Mouse (Mus musculus) kidney, postnatal 14 days (tissue): Measurements from ENCODE around the gene Vmn1r195.
A peak's percentile ranks its signal among the peaks of the same experiment; 100 is the strongest.
"Not testable (repeated sequence)": the region's sequence is repeated elsewhere in the genome, so short reads cannot be mapped to it uniquely, and the experiment has no call there.

Experiments
- DNase-seq: peaks from one replicate; pipeline ENCODE4 v3.0.0; 2022; ENCODE audit warnings: mixed read lengths

Gene Vmn1r195

DNA sequence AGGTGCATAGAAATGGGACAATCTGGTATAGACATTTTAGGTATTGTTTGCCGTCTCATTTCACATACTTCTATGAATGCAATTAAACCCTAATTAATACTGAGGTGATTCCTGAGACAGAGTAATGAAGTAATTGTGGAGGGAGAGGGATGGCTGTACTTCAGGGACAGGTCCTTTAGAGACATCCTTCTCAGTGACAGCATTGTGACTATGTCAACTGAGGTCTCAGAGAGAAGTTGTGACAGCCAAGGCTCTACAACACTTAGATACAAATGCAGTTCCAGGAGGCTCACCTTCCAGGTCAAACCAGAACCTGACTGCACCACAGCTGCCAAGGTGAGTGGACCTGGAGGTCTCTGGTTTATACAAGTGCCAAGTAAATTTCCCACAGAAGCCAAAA is at the start of gene Vmn1r195:
TSS of gene Vmn1r195 (plus strand) at position 301 of the 400 bp plus-strand sequence.
- DNase-seq, result not testable (repeated sequence)

DNA sequence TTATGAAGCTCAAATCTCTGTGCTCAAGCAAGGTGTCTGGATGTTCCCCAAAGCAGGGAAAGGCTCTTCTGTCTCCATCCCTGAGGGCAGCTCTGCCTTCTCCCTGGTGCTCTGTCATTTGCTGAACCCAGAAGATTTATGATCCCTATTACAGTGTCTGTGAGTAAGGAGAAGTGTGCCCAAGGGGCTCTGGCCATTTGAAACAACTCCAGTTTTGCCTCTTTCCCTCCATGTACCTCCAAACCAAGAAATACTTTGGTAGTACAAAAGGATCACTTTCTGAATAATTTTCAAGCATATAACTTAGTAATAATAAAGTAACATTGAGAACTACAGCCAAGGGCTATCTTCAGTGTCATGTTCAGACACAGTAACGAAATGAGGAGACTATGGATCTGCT is 47.3 kb upstream of the Vmn1r195 start, which contains the start of gene Vmn1r193:
TSS of gene Vmn1r193 (minus strand) at position 101 of the 400 bp plus-strand sequence.
- not testable (repeated sequence) for DNase-seq

DNA sequence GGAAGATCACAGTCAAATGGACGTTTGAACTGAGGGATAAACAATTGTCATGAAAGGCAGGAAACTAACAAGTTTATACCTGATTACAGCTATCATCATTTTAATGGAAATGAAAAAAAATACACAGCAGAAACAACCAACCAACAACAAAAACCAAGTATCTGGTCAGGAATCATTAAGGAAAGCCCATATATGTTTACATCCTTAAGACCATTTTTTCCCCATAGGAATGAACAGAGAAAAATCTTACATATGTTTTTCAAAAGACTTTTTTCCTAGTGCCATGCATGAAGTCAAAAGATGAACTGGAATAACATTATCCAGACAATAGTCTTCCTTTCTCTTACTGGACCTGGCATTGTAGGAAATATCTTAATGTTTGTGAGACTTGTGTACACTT is 26.4 kb upstream of the Vmn1r195 start, which contains the start of gene Vmn1r194:
TSS of gene Vmn1r194 (plus strand) at position 301 of the 400 bp plus-strand sequence.
- no peak for DNase-seq

DNA sequence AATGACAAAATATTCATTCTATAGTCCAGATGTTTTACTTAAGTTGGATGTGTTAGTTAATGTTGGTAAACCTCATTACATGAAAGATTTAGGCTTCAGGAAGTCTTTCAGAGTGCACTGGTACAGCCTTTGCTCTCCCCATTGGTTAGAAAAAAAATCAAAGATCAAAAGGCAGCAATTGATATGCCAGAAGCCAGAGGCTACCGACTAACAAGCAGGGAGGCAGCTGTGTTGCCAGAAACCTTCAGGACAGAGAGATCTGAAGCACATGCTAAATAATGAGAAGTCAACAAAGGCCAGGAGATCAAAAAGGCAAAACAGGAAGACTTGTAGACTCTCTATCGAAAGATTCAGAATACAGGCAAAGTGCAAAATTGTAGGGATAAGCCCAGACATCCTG is 1.4 kb downstream of the Vmn1r195 start:
- DNase-seq, result no peak

DNA sequence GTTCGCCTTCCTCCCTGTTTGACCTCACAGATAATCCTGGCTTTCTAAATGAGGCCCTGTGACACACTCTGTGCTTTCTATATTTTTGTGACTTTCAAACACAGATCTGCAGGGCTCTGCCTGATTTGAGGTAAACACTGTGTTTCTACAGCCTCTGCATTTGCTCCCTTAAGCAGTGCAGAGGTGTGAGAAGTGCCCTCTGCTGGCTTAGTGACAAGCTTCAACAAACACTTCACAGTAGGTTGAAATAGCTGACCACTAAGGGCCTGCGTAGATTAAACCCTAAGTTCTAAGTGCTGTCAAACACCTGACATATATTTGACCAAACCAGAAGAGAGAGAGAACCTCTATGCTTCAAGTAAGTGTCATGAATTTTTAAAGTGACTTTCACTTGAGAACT is 14.3 kb downstream of the Vmn1r195 start:
- DNase-seq, result no peak

DNA sequence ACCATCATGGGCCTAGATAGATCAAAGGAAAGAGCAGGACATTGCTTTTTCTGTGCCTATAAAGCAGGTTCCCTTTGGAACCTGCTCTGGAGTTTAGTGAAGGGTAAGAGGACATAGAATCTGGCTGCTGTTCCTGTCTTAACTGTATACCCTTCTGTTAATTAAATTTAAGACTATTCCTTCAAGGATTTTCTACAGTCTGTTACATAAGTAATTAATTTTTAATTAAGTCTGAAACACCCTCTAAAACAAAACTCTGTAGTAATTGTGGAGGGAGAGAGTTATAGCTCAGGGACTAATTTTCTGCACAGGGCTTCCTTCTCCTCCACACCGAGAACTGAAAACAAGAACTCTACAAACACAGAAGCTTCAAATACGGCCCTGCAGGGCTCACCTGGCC is 19.3 kb downstream of the Vmn1r195 start, which contains the start of gene Vmn1r196:
TSS of gene Vmn1r196 (plus strand) at position 301 of the 400 bp plus-strand sequence.
- DNase-seq, result no peak

DNA sequence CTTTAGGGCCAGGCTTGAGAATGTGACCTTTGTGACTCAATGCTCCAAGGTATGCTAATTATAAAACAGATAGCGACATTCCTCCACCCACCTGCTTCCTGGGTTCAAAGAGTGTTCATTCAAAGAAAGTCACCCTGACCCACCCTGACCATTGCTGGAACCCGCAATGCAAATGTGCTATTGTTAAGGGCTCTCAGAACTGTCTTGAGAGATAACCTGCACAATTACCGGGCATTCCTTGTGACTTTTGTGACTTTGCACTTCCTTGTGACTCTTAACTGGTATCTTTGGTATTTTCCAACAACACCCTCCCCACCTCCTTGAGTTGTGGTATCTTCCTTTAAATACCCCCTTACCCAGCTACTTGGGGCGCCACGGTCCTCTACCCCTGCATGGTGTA is 37.8 kb downstream of the Vmn1r195 start:
- not testable (repeated sequence) for DNase-seq

DNA sequence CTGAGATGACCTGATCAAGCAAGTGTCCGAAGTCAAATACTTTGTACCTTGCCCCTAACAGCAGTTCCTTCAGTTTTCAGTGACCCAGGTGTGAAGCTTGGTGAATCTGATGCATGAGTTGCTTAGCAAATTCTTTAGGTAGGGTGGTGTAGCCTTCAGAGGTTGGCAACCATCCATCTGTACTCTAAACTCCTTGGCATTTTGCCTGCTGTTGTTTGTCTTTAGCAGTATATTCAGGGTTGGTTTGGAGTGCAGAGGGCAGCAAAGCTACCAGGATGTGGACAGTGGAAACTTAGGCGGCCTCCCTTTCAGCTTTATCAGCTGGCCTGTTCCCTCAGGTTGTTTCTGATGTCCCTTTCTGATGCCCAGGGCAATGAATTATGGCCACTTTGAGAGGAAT is 45.0 kb downstream of the Vmn1r195 start:
- peak; percentile 76 for DNase-seq

DNA sequence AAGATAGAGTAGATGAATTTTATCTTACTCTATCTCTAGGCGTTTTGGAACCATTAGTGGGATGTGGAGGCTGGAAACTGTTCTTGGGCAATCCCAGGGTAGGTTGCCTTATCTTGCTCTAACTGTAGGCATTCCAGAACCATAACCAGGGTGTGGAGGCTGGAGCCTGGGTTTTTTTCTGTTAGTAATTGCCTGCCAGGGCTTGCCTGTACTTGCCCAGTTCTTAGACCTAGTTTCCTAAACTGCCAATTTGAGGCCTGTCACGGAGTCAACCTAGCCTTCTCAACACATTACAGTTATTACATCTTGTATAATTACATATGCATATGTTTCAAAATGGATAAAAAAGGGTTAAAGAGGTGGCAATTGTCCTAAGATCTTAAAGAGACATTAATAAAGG is 47.0 kb downstream of the Vmn1r195 start:
- DNase-seq, result no peak

DNA sequence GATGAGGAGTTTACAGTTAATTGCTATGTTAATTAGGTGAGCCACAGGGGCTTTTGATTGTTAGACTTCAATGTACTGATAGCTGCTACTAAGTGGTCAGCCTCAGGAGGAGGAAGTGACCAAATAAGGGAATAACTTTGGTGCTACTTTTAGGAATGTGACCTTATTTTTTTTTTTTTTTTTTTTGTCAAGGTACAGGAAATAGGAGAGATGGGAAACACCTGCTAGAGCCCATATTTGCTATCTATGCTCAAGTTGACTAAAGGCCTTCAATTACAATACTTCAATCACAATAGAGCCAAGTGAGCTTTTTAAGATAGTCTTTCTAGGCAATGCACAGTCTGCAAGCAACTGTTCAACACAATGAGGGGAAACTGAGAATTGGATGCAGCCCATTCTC is 49.8 kb downstream of the Vmn1r195 start:
- no peak for DNase-seq

DNA sequence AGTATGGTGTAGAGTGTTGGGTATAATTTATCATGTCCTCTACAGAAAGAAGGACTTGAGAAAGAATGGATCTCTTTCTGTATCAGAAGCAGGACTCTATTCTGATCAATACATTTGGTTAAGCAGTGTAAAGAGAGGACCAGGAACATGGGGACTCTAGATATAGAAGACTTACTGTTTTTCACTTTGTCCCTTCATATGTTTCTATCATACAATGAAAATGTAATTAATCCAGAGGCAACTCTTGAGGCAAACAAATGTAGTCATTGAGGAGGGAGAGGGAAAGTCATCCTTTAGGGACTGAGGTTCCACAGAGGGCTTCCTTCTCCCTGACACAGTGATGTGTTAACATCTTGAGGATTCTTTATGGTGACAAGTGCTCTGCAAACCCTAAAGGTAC is 54.0 kb downstream of the Vmn1r195 start, which contains the start of gene Vmn1r197:
TSS of gene Vmn1r197 (plus strand) at position 301 of the 400 bp plus-strand sequence.
- DNase-seq, result no peak
